Mouse (Mus musculus) thymus, postnatal 14 days (tissue): ENCODE measurements around the gene Cox8a.

Source experiments
- DNase-seq: peaks from one replicate; pipeline ENCODE4 v3.0.0; 2021

Gene Cox8a

DNA sequence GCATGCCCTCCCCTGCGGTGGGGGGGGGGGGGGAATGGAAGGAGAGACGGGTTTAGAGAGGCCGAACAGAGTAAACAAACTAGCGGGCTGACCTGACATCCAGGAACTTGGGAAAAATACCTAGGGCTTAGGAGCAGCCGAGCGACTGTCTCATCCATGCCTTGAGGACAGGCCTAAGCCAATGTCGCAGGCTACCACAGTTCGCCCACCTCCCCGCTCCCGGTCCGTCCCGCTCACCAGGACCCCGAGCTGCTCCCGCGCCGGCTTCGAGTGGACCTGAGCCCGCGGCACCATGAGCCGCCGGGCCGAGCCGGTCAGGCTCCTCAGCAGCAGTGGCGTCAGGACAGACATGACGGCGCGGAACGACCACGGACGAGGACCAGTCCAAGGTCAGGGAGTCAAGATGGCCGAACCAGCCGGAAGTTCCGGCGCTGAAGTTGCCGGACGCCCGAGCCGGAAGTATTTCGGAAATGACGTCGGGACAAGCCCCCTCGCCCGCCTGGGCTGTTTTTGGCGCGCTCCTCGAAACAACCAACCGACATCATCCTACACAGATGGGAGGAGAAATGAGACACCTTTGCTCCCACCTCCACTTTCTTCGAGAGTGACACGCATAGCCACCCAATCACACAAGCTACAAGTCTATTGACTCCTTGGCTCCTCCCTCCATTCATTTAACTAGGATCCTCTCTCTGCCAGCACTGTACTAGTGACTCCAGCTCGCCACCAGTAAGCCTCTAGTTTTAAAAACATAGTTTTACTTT lies at the start of gene Cox8a:
TSS of gene Cox8a (minus strand) at position 455 of the 764 bp plus-strand sequence.
- DNase-seq: peak; percentile 91

DNA sequence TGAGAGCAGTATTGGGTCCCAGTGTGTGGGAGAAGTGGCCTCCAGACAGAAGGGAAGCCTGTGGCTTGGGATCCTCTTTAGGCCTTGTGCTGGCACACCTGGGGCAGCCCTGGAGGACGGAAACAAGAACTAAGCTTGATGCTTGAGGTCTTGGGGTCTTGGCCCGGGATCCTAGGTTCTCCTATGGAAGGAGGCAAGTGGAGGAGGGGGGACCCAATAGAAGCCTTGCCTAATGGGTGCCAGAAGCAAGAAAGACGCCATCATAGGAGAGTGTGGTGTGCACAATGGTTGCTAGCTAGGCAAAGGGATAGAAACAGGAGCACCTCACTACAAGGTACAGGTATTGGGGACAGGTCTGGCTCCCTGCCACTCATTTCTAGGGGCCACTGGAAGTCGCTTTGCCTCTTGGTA lies 49.0 kb upstream of the Cox8a start:
- no peak for DNase-seq

DNA sequence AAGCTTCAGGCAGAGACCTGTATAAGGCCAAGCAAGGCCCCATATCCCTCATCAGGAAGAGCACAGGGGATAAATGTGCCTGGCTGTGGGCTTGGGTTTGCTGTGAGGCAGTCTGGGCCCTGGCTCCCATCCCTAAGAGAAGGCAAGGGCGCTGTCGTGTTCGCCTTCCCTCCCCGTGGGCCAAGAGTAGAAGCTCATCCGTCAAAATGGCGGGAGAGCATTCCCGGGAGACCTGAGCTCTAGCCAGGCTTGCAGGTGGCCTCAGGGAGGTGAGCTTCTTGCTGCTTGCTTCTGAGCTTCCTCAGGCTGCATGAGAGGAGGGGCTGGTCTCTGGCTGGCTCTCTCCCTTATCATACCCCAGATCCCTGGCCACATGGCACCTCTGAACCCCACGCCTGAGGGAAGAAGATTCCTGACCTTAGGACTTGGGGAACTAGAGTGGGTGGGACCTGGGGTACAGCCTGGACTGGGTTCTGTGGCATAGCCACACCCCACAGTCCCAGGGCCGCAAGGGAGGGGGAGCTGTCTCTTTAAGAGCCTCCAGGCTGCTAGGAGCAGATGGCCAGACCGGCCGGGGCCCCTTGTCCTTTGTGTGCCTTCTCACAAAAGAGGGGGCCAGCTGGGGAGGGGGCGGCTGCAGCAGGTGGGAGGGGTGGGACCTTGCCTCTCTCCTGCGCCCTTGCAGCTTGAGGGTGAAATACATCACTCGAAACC lies 48.2 kb upstream of the Cox8a start:
- no peak for DNase-seq

DNA sequence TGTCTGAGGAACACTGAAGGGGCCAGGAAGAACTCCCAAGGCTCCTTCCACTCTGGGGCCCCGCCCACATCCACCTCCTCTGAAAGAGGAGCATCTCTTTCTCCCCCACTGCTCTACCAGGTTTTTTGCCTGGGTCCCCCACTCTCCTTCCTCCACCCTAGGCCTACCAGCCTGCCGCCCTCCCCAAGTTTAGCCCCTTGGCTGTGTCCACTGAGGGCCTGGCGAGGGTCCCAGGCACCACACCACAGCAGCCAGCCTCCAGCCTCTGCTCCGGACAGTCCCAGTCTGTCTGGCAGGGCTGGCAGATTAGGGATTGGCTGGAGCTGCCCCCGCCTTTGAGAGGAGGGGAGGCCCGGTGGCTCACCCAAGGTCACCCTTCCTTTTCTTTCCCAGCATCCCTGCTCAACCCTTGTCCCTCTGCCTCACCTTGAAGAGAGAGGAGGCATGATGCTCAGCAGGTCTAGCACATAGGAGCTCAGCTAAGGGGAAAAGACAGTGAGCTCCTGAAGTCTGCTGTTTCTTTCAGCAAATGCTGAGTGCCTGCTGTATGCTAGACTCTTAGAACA lies 47.4 kb upstream of the Cox8a start:
- DNase-seq: no peak

DNA sequence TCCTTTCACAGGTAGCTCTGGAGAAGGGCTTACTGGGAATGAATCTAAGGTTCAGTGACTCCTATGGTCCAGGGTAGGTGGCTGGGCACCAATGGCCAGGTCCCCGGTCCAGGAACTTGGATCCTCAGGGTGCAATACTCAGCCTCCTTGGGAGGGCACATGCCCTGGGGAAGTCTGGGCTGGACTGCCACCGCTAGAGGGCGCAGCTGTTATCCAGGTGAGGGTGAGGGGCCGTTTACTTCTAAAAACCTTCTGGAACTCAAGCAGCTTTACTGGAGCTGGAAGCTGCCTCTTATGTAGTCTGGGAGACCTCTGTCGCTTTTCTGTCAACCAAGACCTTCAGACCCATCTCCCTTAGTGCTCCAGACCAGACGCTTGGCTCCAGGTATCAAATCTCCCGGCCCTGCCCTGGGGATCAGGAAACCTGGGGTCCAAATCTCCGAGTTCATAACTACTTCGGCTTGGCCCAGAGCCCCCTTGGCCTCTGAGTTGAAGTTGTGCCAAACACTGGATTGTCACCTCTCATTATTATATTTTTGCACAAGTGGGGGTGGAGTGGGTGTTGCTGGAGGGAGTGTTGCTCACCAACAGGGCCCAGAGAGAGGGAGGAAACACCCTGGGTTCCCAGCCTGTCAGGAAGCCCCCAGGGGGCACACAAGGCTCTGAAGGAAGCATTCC lies 46.8 kb upstream of the Cox8a start:
- peak; percentile 89 for DNase-seq

DNA sequence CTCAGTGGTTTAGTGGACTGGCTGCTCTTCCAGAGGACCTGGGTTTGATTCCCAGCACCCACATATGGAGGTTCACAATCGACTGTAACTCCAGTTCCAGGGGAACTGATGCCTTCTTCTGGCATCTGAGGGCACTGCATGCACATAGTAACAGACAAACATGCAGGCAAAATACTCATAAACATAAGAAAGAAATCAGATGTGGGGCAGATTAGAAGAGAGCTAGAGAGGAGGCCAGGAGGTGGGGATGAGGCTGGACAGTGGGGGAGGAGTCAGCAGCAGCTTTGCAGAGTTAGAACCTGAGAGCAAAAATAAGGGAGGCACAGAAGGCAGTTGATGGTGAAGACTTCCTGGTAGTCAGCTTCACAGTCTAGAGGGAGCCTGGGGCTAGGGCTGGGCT lies 45.2 kb upstream of the Cox8a start:
- no peak for DNase-seq

DNA sequence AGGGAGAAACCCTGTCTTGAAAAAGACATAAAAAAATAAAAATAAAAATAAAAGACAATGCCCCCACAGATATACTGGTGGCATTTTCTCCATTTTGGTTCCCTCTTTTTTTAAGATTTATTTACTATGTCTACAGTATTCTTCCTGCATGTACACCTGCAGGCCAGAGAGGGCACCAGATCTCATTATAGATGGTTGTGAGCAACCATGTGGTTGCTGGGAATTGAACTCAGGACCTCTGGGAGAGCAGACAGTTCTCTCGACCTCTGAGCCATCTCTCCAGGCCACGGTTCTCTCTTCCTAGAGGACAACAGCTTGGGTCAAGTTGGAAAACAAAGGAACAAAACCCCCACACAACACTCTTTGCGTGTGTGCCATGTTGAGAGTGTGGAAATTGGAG lies 44.5 kb upstream of the Cox8a start:
- DNase-seq: no peak

DNA sequence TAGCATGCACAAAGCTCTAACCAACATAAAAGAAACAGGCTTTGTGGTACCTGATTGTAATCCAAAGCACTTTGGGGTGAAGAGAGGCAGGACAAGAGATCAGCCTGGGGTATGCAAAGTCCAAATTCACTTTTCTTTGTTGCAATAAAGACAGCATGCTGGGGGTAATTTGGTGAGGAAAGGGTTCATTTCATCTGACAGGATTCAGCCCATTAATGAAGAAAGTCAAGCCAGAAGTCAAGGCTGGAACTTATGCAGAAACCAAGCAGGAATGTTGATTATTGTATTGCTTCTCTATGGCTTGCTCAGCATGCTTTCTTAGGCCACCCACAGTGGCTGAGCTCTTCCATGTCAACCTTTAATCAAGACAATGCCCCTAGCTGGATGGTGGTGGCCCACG lies 44.1 kb upstream of the Cox8a start:
- no peak for DNase-seq

DNA sequence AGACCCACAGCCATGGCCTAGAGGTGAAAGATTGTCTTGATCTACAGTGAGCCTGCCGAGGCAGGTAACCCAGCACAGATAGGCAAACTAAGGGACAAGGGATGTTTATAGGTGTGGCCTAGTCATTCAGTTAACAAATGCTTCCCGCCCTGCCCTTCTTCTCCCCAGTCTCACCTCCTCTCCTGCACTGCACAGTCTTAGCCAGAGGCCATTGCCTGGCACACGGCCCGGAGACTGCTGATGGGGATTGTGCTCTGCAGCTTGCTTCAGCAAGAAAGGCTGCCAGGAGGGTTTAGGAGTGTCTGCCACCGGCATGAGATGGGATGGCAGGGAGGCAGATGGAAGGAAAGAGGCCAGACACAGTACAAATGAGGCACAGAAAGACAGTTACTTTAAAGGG lies 40.5 kb upstream of the Cox8a start:
- DNase-seq: no peak

DNA sequence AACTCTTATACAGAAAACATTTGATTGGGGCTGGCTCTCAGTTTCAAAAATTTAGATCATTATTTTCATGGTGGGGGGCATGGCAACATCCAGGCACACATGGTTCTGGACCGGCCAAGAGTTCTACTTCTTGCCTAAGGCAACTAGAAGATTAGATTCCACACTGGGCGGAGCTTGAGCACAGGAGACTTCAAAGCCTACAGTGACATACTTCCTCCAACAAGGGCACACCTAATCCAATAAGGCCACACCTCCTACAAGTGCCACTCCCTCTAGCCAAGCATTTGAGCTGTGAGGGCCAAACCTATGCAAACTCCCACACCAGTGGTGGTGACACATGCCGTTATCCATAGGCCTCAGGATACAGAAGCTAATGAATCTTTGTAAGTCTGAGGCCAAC lies 28.6 kb upstream of the Cox8a start:
- no peak for DNase-seq

DNA sequence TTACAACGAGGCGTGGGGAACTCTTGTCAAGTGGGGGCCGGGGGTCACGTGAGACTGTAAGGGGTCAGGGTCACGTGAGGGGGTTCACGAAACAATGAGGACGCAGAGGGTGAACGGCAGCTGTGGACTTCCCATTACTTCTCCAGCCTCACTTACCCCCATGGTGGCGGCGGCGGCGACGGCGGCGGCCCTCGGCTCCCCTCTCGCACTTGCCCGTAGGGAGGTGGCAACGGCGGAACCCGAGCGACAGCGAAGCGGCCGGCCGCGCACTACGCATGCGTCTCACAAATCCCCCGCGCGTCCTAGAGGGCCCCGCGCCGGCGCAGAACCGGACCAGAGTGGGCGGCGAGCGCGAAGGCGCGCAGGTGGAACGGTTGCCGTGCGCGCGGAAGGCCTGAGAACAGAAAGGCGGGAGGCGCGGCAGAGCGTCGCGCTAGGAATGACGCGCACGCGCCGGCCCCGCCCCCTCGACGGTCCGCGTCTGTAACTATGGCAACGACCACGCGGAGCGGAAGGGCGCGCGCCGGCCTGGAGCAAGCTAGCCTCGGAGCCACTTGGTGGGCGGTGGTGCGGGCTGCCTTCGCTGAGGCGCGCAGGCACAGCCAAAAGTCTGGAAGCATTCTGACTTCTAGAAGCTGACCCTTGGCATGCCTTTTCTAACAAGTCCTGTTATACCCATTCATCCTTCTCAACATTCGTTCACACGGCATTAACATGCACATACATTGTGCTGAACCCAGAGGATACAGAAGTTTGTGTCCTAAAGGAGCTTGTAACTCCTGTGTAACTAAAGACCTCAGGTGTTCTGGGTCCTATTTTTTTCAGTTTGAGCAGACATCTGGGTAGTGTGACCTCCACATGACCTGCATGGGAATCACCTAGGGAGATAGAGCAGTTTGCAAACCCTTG lies 23.6 kb upstream of the Cox8a start, which contains the start of gene Naa40:
TSS of gene Naa40 (minus strand) at position 402 of the 909 bp plus-strand sequence.
- peak; percentile 95 for DNase-seq

DNA sequence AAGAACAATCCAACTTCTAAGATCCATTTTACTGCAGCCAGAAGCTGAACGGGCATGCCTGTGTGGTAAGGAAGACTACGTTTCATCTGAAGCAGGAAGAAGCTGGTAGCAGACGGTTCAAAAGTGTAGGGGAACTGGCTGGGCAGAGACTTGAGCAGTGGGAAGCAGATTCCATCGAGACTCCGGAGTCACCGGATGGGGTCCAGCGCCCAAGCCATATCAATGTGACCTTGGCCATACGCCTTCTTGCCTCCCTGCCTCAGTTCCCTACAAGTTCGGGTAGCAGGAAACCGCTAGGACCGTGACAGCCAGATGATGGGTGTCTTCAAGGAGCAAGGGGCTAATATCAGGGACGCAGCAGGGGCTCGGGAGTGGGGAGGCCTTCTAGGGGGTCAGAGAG lies 22.9 kb upstream of the Cox8a start:
- peak; percentile 40 for DNase-seq

DNA sequence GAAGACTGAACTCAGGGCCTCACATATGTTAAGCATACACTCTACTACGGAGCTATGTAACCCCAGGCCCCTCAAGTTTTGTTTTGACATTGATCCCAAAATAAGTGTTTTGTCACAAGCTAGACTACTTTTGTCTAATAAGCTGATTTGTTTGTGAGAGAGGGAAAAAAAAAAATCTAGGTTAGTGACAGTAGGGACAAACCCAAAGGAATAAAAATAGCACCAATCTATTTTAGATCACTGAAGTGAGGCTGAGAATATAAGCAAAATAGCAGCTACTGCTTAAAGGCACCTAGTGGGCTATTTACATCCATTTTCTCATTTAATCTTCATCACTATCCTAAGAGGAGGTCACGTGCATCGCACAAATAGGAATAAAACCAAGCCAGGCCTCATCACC lies 22.2 kb upstream of the Cox8a start:
- DNase-seq: no peak

DNA sequence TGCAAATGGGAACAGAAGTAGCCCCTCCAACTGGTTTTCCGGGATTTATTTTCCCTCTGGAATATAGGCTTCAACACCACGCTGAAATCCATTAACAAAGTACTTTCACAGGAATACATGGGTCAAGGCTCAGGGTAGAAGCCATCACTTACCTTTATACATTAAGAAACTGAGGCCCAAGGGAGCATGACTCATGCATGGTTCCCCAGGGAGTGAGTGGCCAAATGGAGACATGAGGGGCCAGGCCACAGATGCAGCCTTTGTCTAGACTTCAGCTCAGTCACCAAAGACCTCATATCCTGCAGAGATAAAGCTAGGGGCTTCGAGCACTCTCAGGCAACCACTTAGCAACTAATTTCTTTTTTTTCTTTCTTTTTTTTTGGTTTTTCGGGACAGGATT lies 19.3 kb upstream of the Cox8a start:
- no peak for DNase-seq

DNA sequence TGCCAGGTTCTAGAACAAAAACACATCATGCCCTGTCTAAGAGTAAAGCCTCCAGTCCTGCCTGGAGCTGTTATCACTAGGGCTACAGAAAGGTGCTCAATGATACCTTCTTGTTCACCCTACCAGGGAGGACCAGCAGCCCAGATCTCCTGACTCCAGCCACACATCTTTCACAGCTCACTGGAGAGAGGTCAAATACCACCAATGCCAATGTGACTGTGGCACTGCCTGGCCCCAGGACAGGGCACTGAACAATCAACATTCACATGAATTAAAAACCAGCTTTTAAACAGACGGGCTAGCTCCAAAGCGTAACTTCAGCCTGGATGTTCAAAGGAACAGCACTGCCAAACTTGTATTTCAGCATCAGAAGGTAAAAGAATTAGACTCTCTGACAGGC lies 18.6 kb upstream of the Cox8a start:
- no peak for DNase-seq

DNA sequence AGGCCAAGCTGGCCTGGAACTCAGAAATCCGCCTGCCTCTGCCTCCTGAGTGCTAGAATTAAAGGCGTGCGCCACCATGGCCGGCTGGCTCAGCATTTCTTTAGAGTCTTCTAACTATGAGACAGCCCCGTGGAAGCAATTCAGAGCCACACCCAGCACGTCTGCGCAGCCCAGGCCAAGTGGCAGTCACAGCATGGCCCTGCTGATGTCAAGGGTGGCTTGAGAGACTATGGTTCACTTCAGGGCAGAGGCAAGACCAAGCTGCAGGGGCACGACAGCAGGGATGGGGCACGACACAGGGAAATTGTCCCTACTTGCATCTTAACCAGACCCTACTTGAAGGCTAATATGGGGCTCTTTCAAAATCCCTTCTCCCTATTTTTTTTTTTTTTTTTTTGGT lies 18.0 kb upstream of the Cox8a start:
- no peak for DNase-seq

DNA sequence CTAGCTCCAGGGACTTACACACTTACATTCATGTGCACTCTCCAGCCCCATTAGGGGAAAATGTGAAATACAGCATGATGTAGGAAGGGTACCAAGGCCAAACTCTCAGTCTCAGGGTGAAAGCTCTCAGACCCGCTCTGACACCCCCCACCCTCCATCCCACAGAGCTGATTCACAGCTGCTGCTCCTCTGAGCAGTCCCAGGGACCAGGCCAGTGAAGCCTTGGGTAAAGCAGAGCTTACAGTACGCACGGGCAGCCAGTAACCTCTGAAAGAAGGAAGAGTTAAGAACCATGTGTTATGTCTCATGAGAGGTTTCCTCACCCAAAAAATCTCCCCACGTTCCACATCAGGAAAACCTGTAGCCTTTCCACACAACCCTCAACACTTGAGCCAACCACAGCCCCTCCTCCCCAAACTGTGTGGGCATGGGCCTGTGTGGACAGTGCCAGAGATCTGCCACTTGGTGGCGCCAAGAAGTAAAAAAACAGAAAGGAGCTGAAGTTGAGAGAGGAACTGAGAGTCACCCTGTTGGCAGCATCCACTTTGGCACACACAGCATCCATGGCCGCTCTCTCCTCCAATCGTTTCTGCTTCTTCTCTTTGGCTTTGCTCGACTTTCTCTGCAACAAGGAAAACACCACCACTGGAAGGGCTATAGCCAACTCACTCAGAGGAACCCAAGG lies 17.3 kb upstream of the Cox8a start:
- peak; percentile 83 for DNase-seq

DNA sequence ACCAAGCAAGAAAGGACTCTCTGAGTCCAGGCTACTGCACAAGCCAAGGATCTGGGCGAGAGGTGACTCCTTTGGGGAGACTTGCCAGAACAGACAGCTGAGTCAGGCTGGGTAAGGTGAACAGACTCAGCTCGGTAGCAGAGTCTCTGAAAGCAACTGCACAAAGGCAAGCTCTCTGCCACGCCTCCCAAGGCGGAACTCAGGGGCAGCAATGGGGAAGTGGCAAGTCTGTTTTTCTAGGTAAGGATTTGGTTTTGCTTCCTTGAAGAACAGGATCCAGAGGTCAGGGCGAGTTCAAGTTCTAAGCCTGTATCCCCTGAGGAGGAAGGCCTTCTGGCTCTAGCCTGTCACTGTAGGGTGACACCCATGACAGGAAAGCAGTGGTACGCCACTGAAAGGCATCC lies 9.1 kb upstream of the Cox8a start:
- no peak for DNase-seq

DNA sequence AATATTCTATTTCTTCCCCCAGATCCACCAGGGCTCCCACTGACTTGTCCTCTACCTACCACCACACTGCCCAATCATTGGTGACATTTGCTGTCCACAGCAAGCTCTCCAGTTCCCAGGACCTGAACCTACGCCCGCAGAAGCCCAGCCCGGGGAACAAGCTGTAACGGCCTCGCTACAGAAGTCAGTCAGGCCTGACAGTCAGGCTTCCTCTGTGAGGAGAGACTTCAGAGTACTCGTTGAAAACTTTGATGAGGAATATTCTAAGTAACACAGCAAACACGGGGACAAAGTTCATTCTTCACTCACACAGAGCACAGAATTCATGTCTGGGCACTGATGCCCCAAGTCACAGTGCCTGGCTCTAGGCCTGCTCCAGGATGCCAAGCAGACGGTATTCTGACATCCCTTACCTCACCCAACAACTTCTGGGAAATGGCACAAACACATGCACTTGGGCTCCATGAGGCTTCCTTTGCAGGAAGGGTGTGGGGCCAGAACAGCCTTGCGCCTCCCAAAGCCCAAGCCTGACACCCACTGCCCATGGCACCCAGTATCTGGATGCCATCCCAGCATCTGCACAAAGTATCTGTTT lies 7.8 kb upstream of the Cox8a start:
- DNase-seq: no peak

DNA sequence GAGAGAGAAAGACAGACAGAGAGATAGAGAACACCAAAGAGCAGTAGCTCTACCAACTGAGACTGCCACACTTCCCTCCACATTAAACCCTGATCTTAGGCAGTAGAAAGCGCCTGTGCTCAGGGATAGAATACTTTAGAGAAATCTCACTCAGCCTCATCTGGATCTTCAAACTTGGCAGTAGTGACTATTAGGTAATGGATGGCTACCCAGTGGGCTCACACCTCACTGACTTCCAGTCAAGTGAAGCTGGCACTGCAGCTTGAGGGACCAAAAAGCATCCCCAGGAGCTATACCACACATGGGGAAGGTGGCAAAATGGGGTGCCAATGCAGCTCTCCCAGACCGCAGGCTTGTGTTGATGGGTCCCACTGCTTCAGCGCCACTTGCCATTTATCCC lies 6.8 kb upstream of the Cox8a start:
- no peak for DNase-seq

DNA sequence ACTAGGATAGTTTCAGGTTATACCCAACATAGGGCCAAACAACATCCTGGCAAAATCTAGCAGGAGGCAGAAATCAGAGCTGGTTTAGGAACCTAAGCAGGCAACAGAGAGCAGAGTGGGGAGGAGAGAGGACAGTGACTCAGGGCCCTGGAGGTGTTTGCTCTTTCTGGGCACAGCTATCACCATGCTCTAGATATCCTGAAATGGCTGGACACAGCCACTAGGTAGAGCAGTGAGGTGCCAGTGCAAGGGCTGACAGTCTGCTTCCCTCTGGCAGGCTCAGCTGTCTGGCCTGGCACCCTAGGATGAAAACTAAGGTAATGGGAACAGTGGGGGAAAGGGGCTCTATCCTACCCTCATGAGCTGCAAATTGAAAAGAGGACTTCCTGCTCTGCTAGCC lies 6.1 kb upstream of the Cox8a start:
- DNase-seq: no peak

DNA sequence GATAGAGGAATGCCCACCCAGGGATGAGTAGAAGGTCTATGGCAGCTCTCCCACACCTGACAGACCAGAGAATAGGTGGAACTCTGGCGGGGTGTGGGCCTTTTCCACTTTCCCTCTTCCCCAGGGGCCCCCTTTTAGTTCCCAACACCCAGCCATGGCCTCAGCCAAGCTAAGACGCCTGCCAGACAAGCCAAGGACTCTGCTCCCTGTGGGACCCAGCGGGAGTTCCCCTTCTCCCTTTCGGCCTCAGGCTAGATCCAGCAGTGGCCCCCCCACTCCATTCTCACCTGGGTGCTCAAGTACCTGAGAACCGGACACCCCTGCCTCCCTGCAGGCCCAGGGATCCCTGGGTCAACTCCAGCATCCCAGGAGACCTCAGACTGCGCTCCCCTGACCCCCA lies 4.8 kb upstream of the Cox8a start:
- no peak for DNase-seq
